Mouse (Mus musculus) erythroblast, embryonic 14.5 days (primary cell): ENCODE data around the gene Aifm1. TPM values are rescaled to one million over a fixed set of nuclear protein-coding genes. Genes with fewer than 3 reads are reported as not detected.
"Not testable (repeated sequence)": the region's sequence is repeated elsewhere in the genome, so short reads cannot be mapped to it uniquely, and the experiment has no call there.

ENCODE experiments used
- H3K27me3 ChIP-seq: 2 replicates; pipeline ENCODE4 v1.6.1; 2012; ENCODE audit warnings: inconsistent platforms; ENCODE audit not compliant: control insufficient read depth
- H3K36me3 ChIP-seq: 2 replicates; pipeline ENCODE4 v1.6.1; 2012; ENCODE audit warnings: mild to moderate bottlenecking, inconsistent platforms; ENCODE audit not compliant: control insufficient read depth
- H3K4me1 ChIP-seq: 2 replicates; pipeline ENCODE4 v1.6.1; 2012; ENCODE audit warnings: inconsistent platforms; ENCODE audit not compliant: control insufficient read depth
- H3K4me3 ChIP-seq: replicated peaks from 2 replicates; pipeline ENCODE3; 2012; ENCODE audit warnings: moderate library complexity, mild to moderate bottlenecking, inconsistent platforms
- H3K9me3 ChIP-seq: 2 replicates; pipeline ENCODE4 v1.6.1; 2012; ENCODE audit warnings: low read length, inconsistent platforms, mixed read lengths; ENCODE audit not compliant: control insufficient read depth
- GATA1 ChIP-seq: IDR thresholded peaks from 2 replicates; pipeline ENCODE4 v1.6.1; 2012; ENCODE audit warnings: low read length, inconsistent platforms, mixed read lengths
- TAL1 ChIP-seq: IDR thresholded peaks from 3 replicates; pipeline ENCODE4 v1.6.1; 2012; ENCODE audit warnings: low read length, inconsistent platforms, mixed read lengths
- polyA plus RNA-seq: library from polyadenylated mRNA; stranded (reverse); fragments of >175 nt; gene quantifications from 2 replicates; pipeline ENCODE4 v1.2.3, GENCODE M21; 2012

Aifm1 gene
- polyA plus RNA-seq, 1 experiment, result 0.31 TPM

- Histone ChIP-seq H3K4me3 (peak overlapping the region; percentile 72), H3K36me3 (no peaks in the 10 kb centered on the region), H3K4me1 (peaks cover 25% of the 10 kb centered on the region), H3K27me3 (peaks cover 35% of the 10 kb centered on the region), H3K9me3 (peaks cover 9% of the 10 kb centered on the region)
- TF ChIP-seq TAL1, result no peak
- no peak for TF ChIP-seq GATA1
These were observed 60.3 kb downstream of the Aifm1 start for GRCm38 (mm10) chrX:48452931-48453673.

DNA sequence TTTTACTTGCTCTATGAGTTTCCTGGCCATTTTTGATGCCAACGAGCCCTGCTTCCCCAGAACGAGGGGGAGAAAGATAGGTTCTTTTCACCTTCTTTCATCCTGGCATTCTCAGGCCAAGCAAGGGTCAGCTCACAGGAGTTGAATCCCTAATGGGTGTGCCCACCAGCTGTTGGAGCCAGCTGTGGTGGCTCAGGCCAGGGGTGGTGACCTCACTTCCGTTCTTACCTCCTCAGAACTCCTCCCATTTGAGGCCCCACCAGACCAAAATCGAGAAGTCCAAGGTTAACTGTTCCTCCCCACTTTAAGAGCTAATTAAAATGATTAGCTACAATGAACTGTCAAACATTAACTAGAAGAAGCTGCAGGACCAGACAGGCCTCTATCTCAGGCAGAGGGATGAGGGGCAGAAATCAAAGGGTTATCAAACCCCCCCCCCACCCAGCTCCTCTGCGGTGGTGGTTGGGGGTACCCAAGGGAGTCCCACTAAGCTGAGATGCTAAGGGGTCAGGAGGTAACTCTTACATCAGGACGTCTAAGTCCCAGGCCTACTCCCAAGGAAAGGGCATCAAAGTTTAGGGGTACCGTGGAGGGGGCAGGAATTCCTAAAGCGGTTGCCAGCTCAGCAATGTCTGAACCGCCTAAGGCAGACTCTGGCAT lies 61.0 kb downstream of the Aifm1 start:
- H3K9me3 ChIP-seq, result peaks cover 9% of the 10 kb centered on the region
- H3K4me3 ChIP-seq, result peak overlapping the region; percentile 72

GRCm38 (mm10) chrX:48449646-48450045 lies 63.7 kb downstream of the Aifm1 start:
- TF ChIP-seq TAL1 (no peak), GATA1 (no peak)
- Histone ChIP-seq H3K27me3 (peaks cover 23% of the 10 kb centered on the region), H3K4me1 (peaks cover 22% of the 10 kb centered on the region), H3K4me3 (no peak overlapping the region), H3K9me3 (peaks cover 9% of the 10 kb centered on the region), H3K36me3 (no peaks in the 10 kb centered on the region)

More for the DNA sequence above, 61.0 kb downstream of the Aifm1 start:
- TF ChIP-seq TAL1, result no peak
- TF ChIP-seq GATA1, result no peak
- Histone ChIP-seq H3K4me1 (peaks cover 25% of the 10 kb centered on the region), H3K36me3 (no peaks in the 10 kb centered on the region), H3K27me3 (peaks cover 35% of the 10 kb centered on the region)

- peaks cover 4% of the 10 kb centered on the region for H3K4me1 ChIP-seq
- no peak overlapping the region for H3K4me3 ChIP-seq
- no peaks in the 10 kb centered on the region; the same call in 1 of the 2 replicates for H3K27me3 ChIP-seq
- H3K36me3 ChIP-seq, result no peaks in the 10 kb centered on the region
- TF ChIP-seq GATA1, result no peak
- no peak for TF ChIP-seq TAL1
- H3K9me3 ChIP-seq, result no peaks in the 10 kb centered on the region
These were observed 68.7 kb downstream of the Aifm1 start for GRCm38 (mm10) chrX:48444677-48445076.

DNA sequence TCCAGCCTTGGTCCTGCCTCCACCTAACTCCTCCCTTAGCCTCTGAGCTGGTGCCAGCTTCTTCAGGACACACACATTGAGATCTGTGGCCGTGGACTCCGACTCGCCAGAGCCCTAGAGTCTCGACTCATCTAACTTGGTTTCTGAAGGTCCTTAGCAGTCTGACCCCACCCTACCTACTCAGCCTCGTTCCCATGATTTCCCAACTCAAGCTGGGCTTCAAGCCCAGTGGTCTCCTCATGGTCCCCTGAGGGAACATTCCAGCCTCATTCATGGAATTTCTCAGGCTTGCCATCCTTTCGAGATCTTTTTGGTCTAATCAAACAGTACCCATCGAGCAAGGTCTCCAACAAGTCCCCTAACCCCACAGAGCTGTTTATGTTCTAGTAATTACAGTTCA lies 71.4 kb downstream of the Aifm1 start:
- no peaks in the 10 kb centered on the region for H3K36me3 ChIP-seq
- peaks cover 18% of the 10 kb centered on the region for H3K4me1 ChIP-seq
- no peak overlapping the region for H3K4me3 ChIP-seq
- H3K27me3 ChIP-seq, result no peaks in the 10 kb centered on the region; the same call in 1 of the 2 replicates
- TF ChIP-seq GATA1 (no peak), TAL1 (no peak)
- no peaks in the 10 kb centered on the region for H3K9me3 ChIP-seq

DNA sequence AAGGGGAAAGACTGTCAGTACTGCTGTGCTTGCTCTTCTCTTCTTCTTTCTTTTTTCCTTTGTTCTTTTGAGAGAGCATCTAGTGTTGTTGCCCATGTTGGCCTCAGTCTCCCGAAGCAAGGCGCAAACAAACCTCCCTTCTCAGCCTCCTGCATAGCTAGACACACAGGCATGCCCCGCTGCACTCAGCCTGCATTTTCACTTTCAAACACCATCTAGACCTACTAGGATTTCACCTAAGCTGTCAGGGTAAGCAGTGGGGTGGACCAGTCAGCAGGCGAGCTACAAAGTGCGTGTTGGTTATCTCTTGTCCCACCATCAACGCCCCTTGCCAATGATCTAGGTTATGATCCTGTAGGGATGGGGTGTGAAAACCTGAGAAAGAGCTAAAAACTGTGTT lies 71.8 kb downstream of the Aifm1 start:
- no peaks in the 10 kb centered on the region for H3K36me3 ChIP-seq
- H3K9me3 ChIP-seq, result no peaks in the 10 kb centered on the region
- TF ChIP-seq GATA1, result no peak
- TF ChIP-seq TAL1, result no peak
- peaks cover 18% of the 10 kb centered on the region for H3K4me1 ChIP-seq
- H3K4me3 ChIP-seq, result no peak overlapping the region
- no peaks in the 10 kb centered on the region; the same call in 1 of the 2 replicates for H3K27me3 ChIP-seq

- H3K4me1 ChIP-seq, result peaks cover 26% of the 10 kb centered on the region
- no peaks in the 10 kb centered on the region for H3K9me3 ChIP-seq
- no peak for TF ChIP-seq TAL1
- TF ChIP-seq GATA1, result peak; percentile 82
- no peaks in the 10 kb centered on the region for H3K36me3 ChIP-seq
- no peak overlapping the region for H3K4me3 ChIP-seq
- H3K27me3 ChIP-seq, result no peaks in the 10 kb centered on the region; the same call in 1 of the 2 replicates
These were observed 74.3 kb downstream of the Aifm1 start for GRCm38 (mm10) chrX:48439036-48439435.

GRCm38 (mm10) chrX:48436082-48436481 lies 77.3 kb downstream of the Aifm1 start:
- H3K4me3 ChIP-seq, H3K27me3 ChIP-seq, H3K9me3 ChIP-seq, H3K36me3 ChIP-seq: not testable (repeated sequence)
- peaks cover 34% of the 10 kb centered on the region for H3K4me1 ChIP-seq

GRCm38 (mm10) chrX:48435477-48435900 lies 77.9 kb downstream of the Aifm1 start:
- Histone ChIP-seq H3K9me3 (no peaks in the 10 kb centered on the region), H3K36me3 (no peaks in the 10 kb centered on the region), H3K4me3 (no peak overlapping the region), H3K4me1 (peaks cover 34% of the 10 kb centered on the region), H3K27me3 (no peaks in the 10 kb centered on the region)
- TF ChIP-seq TAL1 (no peak), GATA1 (no peak)
